Mouse (Mus musculus) testis, adult 2 months (tissue): ENCODE measurements around the gene Serpine3.

Experiments used
- CTCF ChIP-seq: fragments of 200-500 bp; IDR thresholded peaks from 2 replicates; pipeline ENCODE4 v1.5.1; 2012; ENCODE audit warnings: low read depth, mild to moderate bottlenecking, inconsistent platforms, low read length, moderate library complexity; ENCODE audit not compliant: control insufficient read depth, insufficient read depth, insufficient replicate concordance
- POLR2A ChIP-seq: fragments of 200-500 bp; IDR thresholded peaks from 2 replicates; pipeline ENCODE4 v1.6.1; 2012; ENCODE audit warnings: low read depth, mild to moderate bottlenecking, inconsistent platforms, low read length, moderate library complexity; ENCODE audit not compliant: control insufficient read depth

GRCm38 (mm10) chr14:62735646-62736045 is 72.2 kb downstream of the Serpine3 start:
- TF ChIP-seq POLR2A = no peak
- no peak for TF ChIP-seq CTCF
